Comparison of ENCODE assay signal across 21 mouse cellular contexts in genomic region chr12:28732631-28733030, GRCm38 (mm10).
"Had no signal": no experiment of that assay in that cellular context is flagged by ENCODE, and none has a peak within 500 bp of the region (broad histone marks: within the 10 kb centered on the region; RNA-seq: fewer than 3 reads in every experiment).

No protein-coding gene starts in this region.

- DNase-seq: kidney, adult 9 months; kidney, postnatal 14 days; kidney, postnatal 4 days; liver; liver, embryonic 13.5 days; lung, embryonic 14.5 days; retina, postnatal 1 day; right cerebral cortex, postnatal 25 days; spleen, adult 18-20 months; thymus, adult 18-20 months; thymus, postnatal 36 days had no signal

- H3K9me3 ChIP-seq: limb, embryonic 10.5 days; limb, embryonic 13.5 days; midbrain, embryonic 10.5 days; neural tube, embryonic 13.5 days had no signal

- ATAC-seq: lung, postnatal 0 days; midbrain, embryonic 13.5 days; midbrain, embryonic 16.5 days had no signal

- H3K4me3 ChIP-seq: limb, embryonic 10.5 days; limb, embryonic 13.5 days; liver, embryonic 13.5 days; megakaryocyte, embryonic 14.5 days; midbrain, embryonic 10.5 days; midbrain, embryonic 13.5 days; myocyte; neural tube, embryonic 13.5 days had no signal

- H3K27ac ChIP-seq: limb, embryonic 10.5 days; limb, embryonic 13.5 days; liver, embryonic 13.5 days; macrophage; midbrain, embryonic 10.5 days; midbrain, embryonic 13.5 days; neural tube, embryonic 13.5 days had no signal

- H3K9ac ChIP-seq: limb, embryonic 13.5 days; liver, embryonic 13.5 days; lung, embryonic 14.5 days; midbrain, embryonic 13.5 days; neural tube, embryonic 13.5 days had no signal

- H3K4me1 ChIP-seq: limb, embryonic 10.5 days; limb, embryonic 13.5 days; liver, embryonic 13.5 days; midbrain, embryonic 10.5 days; midbrain, embryonic 13.5 days; neural tube, embryonic 13.5 days had no signal

- H3K4me2 ChIP-seq: limb, embryonic 13.5 days; liver, embryonic 13.5 days; lung, embryonic 14.5 days; midbrain, embryonic 13.5 days; neural tube, embryonic 13.5 days had no signal

- H3K27me3 ChIP-seq: limb, embryonic 13.5 days; liver, embryonic 13.5 days; megakaryocyte, embryonic 14.5 days; midbrain, embryonic 13.5 days; neural tube, embryonic 13.5 days had no signal
